Mouse (Mus musculus) MEL (cell line): ENCODE results near the gene Usf1.

Experiments
- CTCF ChIP-seq, 3 experiments: IDR thresholded peaks in 2 of 3; conservative IDR thresholded peaks in 1 of 3; 2 replicates each; pipeline ENCODE4 v1.5.1; 2011 to 2012; ENCODE audit warnings: low read length in 3 of 3, low read depth in 2 of 3, mild to moderate bottlenecking in 2 of 3, improper control_type of control experiment in 1 of 3, inconsistent platforms in 1 of 3, mixed read lengths in 1 of 3, moderate library complexity in 1 of 3; ENCODE audit not compliant: control insufficient read depth in 1 of 3, insufficient read depth in 1 of 3, poor library complexity in 1 of 3, severe bottlenecking in 1 of 3
- POLR2AphosphoS2 ChIP-seq: IDR thresholded peaks from 2 replicates; pipeline ENCODE4 v1.6.1; 2011; ENCODE audit warnings: low read length, improper control_type of control experiment
- TAL1 ChIP-seq: IDR thresholded peaks from 2 replicates; pipeline ENCODE4 v1.6.1; 2012; ENCODE audit warnings: mild to moderate bottlenecking, inconsistent platforms, low read length, moderate library complexity, mixed read lengths

GRCm38 (mm10) chr1:171454926-171455325, 43.8 kb downstream of the Usf1 start:
- TF ChIP-seq TAL1, result no peak
- TF ChIP-seq CTCF (IDR thresholded peaks at IDR 0.05 in 2 of 3, conservative IDR thresholded peaks at IDR 0.05 in 1 of 3; ENCODE audit: control insufficient read depth in 1 of 3, insufficient read depth in 1 of 3, low read depth in 2 of 3, low read length in 3 of 3, poor library complexity in 1 of 3, severe bottlenecking in 1 of 3), result no peak
- TF ChIP-seq POLR2AphosphoS2, result no peak
